Mouse (Mus musculus): ENCODE data around the gene Nde1. TPM values are rescaled to one million over a fixed set of nuclear protein-coding genes. Genes with fewer than 3 reads are reported as not detected.

Gene Nde1
- total RNA-seq, 1 experiment from 2014 or later, result 52.1 TPM

Other genes starting within 250 kb of the Nde1 start
- gene 2900011O08Rik, start 176.7 kb upstream of the Nde1 start, total RNA-seq (2017), result not detected in 2 replicates
- not detected in 2 replicates for gene Ifitm7, start 176.4 kb upstream of the Nde1 start, total RNA-seq (2017)
- 72.2 and 75.2 TPM in 2 replicates for gene Marf1, start 76 bp downstream of the Nde1 start, total RNA-seq (2017)
- gene Myh11, start 128.1 kb downstream of the Nde1 start, total RNA-seq (2017), result not detected in 2 replicates
- 35.4 and 35.7 TPM in 2 replicates for gene Fopnl, start 154.1 kb downstream of the Nde1 start, total RNA-seq (2017)
- gene Abcc1, start 198.3 kb downstream of the Nde1 start, total RNA-seq (2017), result 18.6 and 22.6 TPM in 2 replicates

Measured in neutrophil, adult 5-6 weeks (primary cell).